Mouse (Mus musculus) hematopoietic stem cell, adult 5-6 weeks (primary cell): ENCODE results near the gene H2-M5. TPM values are rescaled to one million over a fixed set of nuclear protein-coding genes. Genes with fewer than 3 reads are reported as not detected.
"Not testable (repeated sequence)": the region's sequence is repeated elsewhere in the genome, so short reads cannot be mapped to it uniquely, and the experiment has no call there.

Experiments
- ATAC-seq, 2 experiments: fragments of 125-278 bp in 1 of 2; replicated peaks in 1 of 2; 2 replicates each; pipeline ENCODE4 v1.8.0; 2016 to 2017; ENCODE audit warnings: inconsistent platforms in 2 of 2, mild to moderate bottlenecking in 2 of 2, moderate number of reproducible peaks in 2 of 2, low read depth in 1 of 2, moderate TSS enrichment in 1 of 2; ENCODE audit not compliant: low FRiP score in 2 of 2, poor library complexity in 2 of 2, severe bottlenecking in 2 of 2, insufficient read depth in 1 of 2, low TSS enrichment in 1 of 2
- total RNA-seq: library from RNA; stranded (forward); fragments of 172-1452, 232-1000 nt; gene quantifications from 2 replicates; pipeline ENCODE4 v1.2.3, GENCODE M21; 2017

The H2-M5 gene
- not detected in 2 replicates for total RNA-seq

GRCm38 (mm10) chr17:36989437-36989836, at the start of gene H2-M5:
Gene H2-M5 (minus strand): TSS chr17:36989537.
- no peak for ATAC-seq

- ATAC-seq, result no peak
Observed at GRCm38 (mm10) chr17:37029162-37029561, 39.8 kb upstream of the H2-M5 start.

DNA sequence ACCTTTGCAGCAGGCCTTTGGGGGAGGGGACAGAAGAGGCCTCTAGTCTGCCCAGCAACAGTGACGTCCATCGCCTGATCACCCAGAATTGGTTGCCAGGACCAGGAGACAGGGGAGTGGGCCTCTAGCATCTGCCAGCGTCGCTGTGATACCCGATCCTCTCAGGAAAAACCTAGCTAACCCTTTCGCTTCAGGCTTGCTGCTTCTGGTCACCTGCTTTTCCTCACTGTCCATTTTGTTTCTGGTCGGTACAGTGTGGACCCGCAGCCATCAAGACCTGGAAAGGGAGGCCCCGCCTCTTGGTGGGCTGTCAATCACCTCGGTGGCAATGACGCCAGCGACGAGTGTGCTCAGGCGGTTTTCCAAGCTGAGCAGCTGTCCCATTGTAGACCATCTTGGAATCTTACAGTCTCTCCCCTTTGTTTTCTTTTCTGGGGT, 39.4 kb upstream of the H2-M5 start:
- peak; percentile 96 to 99 for ATAC-seq

GRCm38 (mm10) chr17:37028212-37028611, 38.9 kb upstream of the H2-M5 start:
- no peak for ATAC-seq

DNA sequence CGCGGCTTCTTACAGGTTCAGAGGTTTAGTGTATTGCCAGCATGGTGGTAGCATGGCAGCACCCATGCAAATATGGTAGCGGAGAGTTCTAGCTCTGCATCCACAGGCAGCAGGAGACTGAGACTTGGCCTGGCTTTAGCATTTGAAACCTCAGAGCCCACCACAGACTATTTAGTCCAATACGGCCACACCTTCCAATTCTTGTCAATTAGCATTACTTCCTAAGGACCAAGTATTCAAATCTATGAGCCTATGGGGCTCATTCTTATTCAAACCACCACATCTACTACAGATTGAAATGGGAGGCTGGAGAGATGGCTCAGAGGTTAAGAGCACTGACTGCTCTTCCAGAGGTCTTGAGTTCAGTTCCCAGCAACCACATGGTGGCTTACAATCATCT, 38.1 kb upstream of the H2-M5 start:
- no peak for ATAC-seq

DNA sequence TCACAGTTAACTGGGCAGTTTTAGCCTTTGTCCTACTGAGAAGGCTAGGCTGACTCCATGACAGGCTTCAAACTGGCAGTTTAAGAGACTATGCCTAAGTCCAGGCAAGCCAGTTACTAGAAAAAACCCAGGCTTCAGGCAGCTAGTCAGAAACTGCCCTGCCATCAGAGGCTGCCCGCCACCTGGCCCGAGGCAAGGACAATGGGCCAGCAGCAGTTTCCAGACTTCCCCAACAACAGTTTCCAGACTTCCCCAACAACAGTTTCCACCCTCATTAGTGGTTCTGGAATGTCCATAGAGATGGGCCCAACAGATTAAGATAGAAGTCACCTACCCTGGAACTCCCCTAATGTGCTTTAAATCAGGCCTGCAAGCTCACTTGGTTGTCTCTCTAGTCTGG, 37.1 kb upstream of the H2-M5 start:
- ATAC-seq, result no peak

DNA sequence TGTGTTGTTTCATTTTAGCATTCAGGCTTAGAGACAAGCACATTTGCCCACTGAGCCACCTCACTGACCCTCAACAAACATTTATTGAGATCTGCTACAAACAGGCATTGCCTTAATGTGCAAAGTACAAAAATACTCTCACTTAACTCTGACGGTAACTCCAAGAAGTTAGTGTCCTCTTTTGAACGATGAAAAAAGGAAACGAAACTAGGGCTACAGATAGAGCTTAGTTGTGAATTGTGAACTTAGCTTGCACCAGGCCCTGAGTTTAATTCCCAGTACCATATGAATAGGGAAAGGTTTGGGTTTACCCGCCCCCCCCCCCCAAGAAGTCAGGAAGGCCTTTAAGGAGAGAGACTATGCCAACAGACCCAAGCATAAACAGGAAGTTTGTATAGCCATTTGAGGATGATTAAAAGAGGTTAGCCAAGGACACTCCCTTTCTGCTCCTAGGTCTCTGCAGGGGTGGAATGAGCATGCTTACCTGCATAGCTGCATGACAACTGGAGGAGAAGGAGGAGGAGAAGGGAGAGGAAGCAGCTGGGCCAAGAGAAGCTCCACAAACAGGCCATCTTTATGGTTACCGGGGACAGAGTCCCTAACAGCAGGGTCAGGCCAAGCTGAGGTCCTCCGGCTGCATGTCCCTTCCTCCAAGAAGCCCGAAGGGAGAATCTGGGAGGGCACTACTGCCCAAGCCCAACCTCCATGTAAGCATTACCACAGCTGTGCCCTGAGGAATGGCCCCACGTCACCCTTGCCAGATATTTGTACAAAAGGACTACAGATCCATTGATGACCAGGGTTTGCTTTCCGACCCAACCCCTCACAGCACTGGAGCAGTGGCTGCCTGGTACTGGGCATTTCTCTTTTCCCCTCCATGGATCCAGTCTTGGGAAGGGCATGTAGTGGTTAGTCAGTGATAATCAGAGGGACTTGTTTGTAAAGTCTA, 33.6 kb upstream of the H2-M5 start, which contains the start of gene Mog:
Gene Mog, minus strand, starts transcription at position 771 of the 949 bp plus-strand sequence.
- no peak for ATAC-seq

GRCm38 (mm10) chr17:37019242-37019641, 29.9 kb upstream of the H2-M5 start:
- ATAC-seq, result not testable (repeated sequence)

DNA sequence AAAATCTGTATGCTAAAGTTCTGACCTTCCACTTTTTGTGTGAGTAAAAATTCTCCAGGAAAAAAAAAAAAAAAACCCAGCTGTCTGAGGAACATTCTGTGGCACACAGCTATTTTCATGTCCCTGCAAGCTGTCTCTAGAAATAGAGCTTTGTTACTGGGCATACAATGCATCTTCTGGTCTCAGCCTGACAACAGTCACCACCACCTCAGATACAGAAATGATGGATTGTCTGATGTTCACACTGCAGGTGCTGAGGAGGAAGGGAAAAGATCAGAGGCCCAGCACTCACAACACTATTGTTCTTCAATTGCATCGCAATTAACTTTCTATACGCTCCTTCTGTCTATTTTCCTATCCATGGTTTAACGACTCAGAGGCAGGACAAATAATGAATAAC, 29.0 kb upstream of the H2-M5 start:
- no peak for ATAC-seq

- ATAC-seq, result no peak
Observed at GRCm38 (mm10) chr17:37016333-37016732, 27.0 kb upstream of the H2-M5 start.

DNA sequence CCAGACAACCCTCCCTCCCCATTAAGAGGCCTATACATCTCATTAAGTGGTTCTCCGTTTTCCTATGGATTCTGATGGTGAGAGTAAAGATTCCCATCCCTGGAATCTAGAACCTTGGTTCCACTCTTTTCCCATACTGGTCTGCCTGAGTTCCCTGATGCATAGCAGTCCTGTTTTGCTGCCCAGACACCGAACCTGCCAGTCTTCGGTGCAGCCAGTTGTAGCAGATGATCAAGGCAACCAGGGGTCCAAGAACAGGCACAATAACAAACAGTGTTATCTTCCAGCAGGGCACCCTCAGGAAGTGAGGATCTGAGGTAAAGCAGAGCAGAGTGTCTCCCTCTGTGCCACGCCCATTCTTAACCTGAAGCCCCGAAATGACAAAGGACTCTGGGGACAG, 22.8 kb upstream of the H2-M5 start:
- no peak for ATAC-seq

DNA sequence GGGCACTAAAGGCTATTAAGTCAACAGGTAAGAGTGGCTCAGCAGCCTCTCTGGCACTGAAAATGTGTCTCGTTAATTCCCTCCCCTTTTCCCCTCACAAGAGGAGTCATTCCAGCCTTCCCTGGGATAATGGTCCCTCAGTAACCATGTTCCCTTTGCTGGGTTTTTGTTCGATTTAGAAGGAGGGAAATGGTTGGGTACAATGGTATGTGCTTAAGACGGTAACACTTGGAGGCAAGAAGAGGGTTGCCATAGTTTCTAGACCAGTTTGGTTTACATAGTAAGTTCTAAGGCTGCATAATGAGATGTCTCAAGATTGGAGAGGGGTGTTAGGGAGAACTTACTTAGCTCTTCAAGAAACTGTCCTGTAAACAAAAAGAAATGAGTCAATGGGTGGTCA, 22.4 kb upstream of the H2-M5 start:
- no peak for ATAC-seq

DNA sequence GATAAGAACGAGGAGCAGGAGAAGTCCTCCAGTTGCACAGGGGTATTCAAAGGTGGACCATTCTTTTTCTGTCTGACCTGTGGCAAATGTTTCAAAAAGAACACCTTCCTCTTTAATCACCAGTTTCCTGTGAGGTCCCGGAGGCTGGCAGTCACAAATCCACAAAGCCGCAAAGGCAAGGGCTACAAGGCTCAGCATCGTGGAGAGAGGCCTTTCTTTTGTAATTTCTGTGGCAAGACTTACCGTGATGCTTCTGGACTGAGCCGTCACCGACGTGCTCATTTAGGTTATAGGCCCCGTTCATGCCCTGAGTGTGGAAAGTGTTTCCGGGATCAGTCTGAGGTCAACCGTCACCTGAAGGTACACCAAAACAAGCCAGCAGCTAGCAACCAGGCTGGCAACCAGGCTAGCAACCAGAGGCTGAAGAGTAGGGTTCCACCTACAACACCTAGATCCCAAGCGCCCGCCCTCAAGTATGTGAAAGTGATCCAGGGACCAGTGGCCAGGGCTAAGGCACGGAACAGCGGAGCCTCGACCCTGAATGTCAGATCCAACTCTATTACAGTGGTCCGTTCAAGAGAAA, 20.2 kb upstream of the H2-M5 start:
- peak; percentile 90 to 92 for ATAC-seq

DNA sequence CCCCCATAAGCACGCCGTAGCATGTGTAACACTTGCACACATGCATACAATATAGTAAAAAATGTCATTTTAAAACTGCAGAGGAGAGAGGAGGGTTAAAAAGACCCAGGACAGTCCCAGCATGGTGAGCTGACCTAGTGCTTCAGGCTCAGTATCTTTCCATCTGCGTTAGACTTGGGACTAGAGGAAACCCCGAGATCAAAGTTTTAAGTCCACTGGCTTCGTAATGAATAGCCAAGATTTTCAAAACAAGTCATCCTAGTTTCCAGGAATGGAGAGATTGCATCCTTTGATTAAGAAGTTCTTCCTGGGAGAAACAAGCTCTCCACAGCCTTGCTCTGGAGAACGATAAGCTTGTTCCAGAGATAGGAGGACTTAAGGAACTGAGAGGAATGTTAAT, 18.8 kb upstream of the H2-M5 start:
- ATAC-seq, result no peak

- no peak for ATAC-seq
Observed at GRCm38 (mm10) chr17:37003366-37003765, 14.0 kb upstream of the H2-M5 start.

GRCm38 (mm10) chr17:37002364-37003330, 13.3 kb upstream of the H2-M5 start:
- ATAC-seq, result peak; percentile 48 to 54; a peak in 3 of 4 replicates

- no peak for ATAC-seq
Observed at GRCm38 (mm10) chr17:37000863-37001262, 11.5 kb upstream of the H2-M5 start, which contains the start of gene Zfp57. Gene Zfp57 (plus strand): TSS chr17:37001163.
